Mouse (Mus musculus): ENCODE data around the gene Xrcc1.

DNA sequence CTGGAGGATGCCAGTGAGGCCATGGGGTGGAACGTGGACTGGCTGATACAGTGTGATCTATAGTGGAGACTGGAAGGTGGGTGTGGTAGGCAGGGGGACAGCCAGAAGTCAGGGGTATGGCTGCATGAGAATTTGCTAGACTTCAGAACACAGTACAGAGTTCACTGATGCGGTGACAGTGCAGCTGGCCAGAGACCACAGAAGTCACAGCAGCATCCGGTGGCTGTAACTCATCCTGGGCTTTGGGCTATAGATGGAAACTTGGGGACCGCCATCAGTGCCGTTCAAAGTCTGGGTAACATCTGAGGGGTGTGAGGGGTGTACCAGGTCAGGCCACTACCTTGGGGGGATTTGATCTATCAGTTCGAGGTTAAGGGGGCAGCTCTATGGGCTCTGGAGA, 22.4 kb upstream of the Xrcc1 start:
- TF ChIP-seq GATA1 (IDR thresholded peaks at IDR 0.05; ENCODE audit: borderline replicate concordance, low read length) (no peak), CTCF (IDR thresholded peaks at IDR 0.05; ENCODE audit: low read depth, low read length) (no peak), TAL1 (conservative IDR thresholded peaks at IDR 0.05; ENCODE audit: low read depth, low read length) (no peak)

All from G1E (cell line).